Mouse (Mus musculus) bone marrow macrophage, adult 2 months (primary cell): ENCODE measurements around the gene Sipa1l3. TPM values are rescaled to one million over a fixed set of nuclear protein-coding genes. Genes with fewer than 3 reads are reported as not detected.

Experiments
- H3K27ac ChIP-seq: 2 replicates; pipeline ENCODE4 v1.5.1; 2012; ENCODE audit warnings: low read depth, low read length; ENCODE audit not compliant: insufficient read depth
- H3K4me1 ChIP-seq: 2 replicates; pipeline ENCODE4 v1.6.1; 2012; ENCODE audit warnings: low read length; ENCODE audit not compliant: control insufficient read depth, insufficient read depth
- H3K4me3 ChIP-seq: 2 replicates; pipeline ENCODE4 v1.5.1; 2012; ENCODE audit warnings: mild to moderate bottlenecking, low read length, moderate library complexity; ENCODE audit not compliant: insufficient read depth
- CTCF ChIP-seq: IDR thresholded peaks from 2 replicates; pipeline ENCODE4 v1.5.1; 2012; ENCODE audit warnings: low read depth, mild to moderate bottlenecking, low read length, moderate library complexity
- POLR2A ChIP-seq: IDR thresholded peaks from 2 replicates; pipeline ENCODE4 v1.6.1; 2012; ENCODE audit warnings: mild to moderate bottlenecking, low read depth, low read length, borderline replicate concordance
- polyA plus RNA-seq: library from polyadenylated mRNA; stranded (reverse); fragments of >200 nt; gene quantifications from 2 replicates; pipeline ENCODE4 v1.2.4, GENCODE M21; 2012; ENCODE audit not compliant: missing spikeins, insufficient read depth, insufficient read length

The Sipa1l3 gene
- polyA plus RNA-seq, 1 experiment = 23.4 TPM

DNA sequence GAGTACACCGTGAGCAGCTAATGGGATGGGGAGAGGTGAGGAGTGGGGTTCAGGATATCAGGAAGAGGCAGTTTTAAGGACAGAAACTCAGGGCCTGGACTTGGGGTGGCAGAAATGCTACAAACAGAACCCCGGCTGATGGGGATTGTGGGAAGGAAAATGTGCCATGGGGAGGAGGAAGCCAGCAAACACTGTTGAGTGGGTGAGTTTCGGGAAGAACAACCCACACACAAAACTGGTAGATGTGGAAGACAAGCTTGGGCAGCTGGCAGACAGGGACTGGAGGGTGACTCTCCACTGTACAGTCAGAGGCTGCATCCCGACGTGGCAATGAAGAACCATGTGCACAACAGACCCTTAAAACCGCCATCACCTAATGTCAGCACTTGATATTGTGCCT is 69.6 kb downstream of the Sipa1l3 start:
- H3K4me3 ChIP-seq = no peak overlapping the region
- H3K4me1 ChIP-seq = peaks cover 2% of the 10 kb centered on the region; the same call in 1 of the 2 replicates
- no peak overlapping the region for H3K27ac ChIP-seq
- TF ChIP-seq CTCF (no peak), POLR2A (no peak)

DNA sequence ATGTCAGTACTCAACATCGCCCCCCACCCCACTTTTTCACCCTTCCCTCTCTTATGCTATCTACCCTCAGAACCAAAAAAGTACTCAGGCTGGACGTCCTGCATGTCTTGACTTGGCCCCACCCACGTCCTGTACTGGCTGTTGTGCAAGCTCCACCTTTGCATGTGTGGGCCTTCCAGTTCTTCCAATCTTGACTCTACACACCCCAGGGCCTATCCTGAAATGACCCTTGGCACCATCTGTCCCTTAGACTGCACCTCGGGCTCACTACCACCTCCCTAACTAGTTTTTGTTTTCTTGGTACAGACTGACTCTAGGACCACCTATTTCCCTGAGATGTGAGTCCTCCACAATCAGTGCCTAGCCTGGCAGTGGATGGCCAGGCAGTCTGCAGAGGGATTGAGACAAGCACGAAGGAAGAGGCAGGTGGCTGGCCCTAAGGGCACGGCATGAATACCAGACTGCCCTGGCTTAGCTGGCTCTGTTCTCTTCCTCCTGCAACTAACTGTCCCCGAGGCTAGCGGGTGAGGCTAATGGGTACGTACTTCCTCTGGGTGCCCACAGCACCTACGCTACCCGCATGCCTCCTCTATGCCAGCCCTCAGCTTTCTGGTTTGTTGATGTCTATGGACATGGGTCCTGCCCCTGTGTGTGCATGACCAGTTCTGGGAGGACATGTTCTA is 71.2 kb downstream of the Sipa1l3 start:
- TF ChIP-seq POLR2A (no peak), CTCF (no peak)

DNA sequence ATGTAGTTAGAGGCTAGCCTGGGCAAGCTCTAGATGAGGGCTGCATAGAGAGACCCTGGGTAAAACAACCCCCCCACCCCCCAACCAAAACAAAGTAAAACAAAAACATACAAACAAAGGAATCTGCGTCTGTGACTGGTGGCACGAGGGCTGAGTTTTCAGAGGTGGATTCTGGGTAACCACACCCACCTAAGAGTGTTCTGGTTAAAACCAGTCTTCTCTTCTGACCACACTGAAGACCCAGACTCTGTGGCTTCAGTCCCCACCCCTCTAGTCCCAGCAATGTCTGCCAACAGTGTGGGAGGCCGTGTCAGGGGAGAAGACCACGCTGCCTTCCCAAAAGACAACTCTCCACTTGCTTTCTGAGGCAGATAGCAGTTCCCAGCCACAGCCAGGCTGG is 72.3 kb downstream of the Sipa1l3 start:
- Histone ChIP-seq H3K4me1 (peaks cover 4% of the 10 kb centered on the region), H3K4me3 (no peak overlapping the region), H3K27ac (no peak overlapping the region)
- TF ChIP-seq CTCF = no peak
- TF ChIP-seq POLR2A = no peak

More for the DNA sequence above, 71.2 kb downstream of the Sipa1l3 start:
- H3K4me3 ChIP-seq = no peak overlapping the region
- H3K4me1 ChIP-seq = peaks cover 2% of the 10 kb centered on the region; the same call in 1 of the 2 replicates
- H3K27ac ChIP-seq = no peak overlapping the region

DNA sequence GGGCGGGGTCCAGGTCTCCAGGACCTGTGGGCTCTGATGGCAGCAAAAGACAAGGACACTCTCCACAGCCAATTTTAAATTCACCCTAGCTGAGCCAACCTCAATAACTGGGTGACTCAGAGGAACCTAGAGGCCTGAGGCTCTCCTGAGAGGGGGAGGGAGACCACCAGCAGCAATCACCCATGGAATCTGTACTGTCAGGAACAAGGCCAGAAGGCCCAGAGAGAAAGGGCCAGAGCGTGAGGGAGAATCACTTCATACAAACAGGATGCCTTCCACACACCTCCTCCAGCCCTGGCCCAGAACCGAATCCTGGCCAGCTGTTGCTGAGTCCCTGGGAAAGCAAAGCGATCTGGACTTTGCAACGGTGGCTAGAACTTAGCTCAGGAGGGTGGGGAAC is 73.9 kb downstream of the Sipa1l3 start:
- H3K4me1 ChIP-seq = peaks cover 4% of the 10 kb centered on the region
- no peak for TF ChIP-seq POLR2A
- TF ChIP-seq CTCF = no peak
- H3K27ac ChIP-seq = no peak overlapping the region
- H3K4me3 ChIP-seq = no peak overlapping the region

DNA sequence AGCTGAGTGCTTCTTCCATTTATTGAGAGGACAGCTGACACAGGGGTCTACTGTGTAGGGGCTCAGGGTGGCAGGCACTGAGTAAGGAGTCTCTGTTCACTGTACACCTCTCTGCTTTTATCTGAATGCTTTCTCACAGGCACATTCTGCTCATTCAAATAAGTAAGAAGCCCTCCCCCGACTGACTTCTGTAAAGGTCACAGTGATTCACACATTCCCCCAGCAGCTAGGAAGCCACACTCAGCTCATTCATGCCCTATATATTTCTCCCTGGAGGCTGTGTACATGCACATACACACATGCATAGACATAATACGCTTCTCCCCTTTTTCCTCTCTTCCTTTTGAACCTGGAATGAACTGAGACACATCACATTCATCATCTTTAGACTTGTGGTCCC is 74.4 kb downstream of the Sipa1l3 start:
- Histone ChIP-seq H3K4me3 (no peak overlapping the region), H3K27ac (no peak overlapping the region), H3K4me1 (peaks cover 4% of the 10 kb centered on the region)
- no peak for TF ChIP-seq CTCF
- no peak for TF ChIP-seq POLR2A

DNA sequence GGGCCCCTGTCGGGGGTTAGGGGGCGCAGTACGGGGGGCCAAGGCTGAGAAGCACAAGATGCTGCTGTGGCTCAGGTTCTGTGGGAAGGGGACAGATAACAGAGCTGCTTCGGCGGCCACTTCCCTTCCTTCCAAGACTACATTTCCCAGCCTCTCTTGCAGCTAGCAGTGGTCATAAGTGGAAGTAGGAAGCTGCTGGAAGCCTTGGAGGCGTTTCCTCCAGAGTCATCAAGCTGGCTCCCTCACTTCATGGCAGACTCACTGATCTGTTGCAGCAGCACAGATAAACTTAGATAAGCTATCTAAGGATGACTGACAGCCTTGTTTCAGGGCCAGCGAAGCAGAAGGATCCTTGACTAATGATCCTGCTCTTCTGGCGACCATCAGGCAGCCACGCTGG is 76.6 kb downstream of the Sipa1l3 start:
- no peak overlapping the region for H3K27ac ChIP-seq
- no peak overlapping the region for H3K4me3 ChIP-seq
- no peak for TF ChIP-seq POLR2A
- TF ChIP-seq CTCF = no peak
- peaks cover 2% of the 10 kb centered on the region; the same call in 1 of the 2 replicates for H3K4me1 ChIP-seq

DNA sequence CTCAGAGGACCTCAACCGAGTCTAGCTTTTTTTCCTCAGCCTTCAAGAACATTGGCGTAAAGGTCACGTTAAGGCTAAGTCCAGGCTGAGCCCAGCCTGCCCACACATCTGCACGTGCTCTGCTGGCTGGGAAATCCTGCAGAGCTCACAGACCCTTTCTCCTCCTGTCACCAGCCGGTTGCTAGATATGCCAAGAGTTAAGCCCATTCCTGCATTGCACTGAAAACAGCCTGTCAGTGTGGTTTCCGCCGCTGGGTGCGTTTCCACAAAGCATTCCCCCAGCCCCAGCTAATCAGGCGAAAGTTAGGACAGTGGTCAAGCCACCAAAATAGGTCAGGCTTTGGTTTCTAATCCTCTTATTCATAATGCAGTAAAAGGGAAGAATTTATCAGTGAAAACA is 77.3 kb downstream of the Sipa1l3 start:
- Histone ChIP-seq H3K4me1 (peaks cover 2% of the 10 kb centered on the region; the same call in 1 of the 2 replicates), H3K27ac (no peak overlapping the region), H3K4me3 (no peak overlapping the region)
- no peak for TF ChIP-seq POLR2A
- TF ChIP-seq CTCF = no peak

DNA sequence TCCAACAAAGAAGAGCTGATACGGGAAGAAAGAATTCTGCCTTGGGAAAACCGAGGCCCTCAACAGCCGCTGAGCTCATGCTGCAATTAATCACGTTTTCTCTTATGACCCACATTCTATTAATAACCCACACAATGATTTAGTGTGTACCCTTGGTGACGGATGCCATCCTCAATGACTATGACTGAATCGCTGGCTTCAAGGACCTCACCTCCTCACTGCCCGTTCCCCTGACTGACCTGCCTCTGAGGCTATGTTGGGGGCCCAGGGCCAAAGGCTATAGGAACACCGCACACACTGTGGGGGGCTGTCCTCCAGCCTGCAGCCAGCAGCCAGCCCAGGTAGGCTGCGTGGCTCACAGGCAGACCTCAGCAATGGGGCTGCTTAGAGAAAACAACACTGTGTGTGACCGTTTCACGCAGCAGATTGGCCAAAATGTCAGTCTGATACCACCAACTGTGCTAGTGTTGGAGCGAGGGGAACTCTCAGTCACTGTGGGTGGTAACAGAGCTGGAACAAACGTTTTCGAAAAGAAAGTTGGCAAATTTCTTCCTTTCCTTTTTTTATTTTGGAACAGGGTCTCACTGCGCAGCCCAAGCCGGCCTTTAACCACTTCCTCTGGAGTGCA is 79.7 kb downstream of the Sipa1l3 start:
- no peak overlapping the region for H3K4me3 ChIP-seq
- no peak for TF ChIP-seq CTCF
- TF ChIP-seq POLR2A = no peak
- H3K4me1 ChIP-seq = peaks cover 2% of the 10 kb centered on the region; the same call in 1 of the 2 replicates
- H3K27ac ChIP-seq = no peak overlapping the region

DNA sequence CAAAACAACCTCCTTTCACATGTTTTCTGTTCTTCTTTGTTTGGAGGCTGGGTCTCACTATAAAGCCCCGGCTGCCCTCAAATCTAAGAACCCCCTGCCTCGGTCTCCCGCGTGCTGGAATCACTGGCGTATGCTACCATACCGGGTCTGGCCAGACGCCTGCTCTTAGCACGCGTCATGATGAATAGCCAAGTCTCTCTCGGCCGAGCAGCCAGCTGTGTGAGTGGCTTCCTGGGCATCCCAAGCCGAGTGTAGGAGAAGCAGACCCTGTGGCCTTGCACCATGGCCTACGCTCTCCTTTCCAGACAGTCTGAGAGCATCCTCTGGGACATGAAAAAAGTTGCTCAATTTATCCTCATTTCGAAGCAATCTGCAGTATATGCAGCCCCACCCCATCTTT is 80.2 kb downstream of the Sipa1l3 start:
- no peak for TF ChIP-seq CTCF
- TF ChIP-seq POLR2A = no peak
- Histone ChIP-seq H3K27ac (no peak overlapping the region), H3K4me3 (no peak overlapping the region), H3K4me1 (peaks cover 2% of the 10 kb centered on the region; the same call in 1 of the 2 replicates)

DNA sequence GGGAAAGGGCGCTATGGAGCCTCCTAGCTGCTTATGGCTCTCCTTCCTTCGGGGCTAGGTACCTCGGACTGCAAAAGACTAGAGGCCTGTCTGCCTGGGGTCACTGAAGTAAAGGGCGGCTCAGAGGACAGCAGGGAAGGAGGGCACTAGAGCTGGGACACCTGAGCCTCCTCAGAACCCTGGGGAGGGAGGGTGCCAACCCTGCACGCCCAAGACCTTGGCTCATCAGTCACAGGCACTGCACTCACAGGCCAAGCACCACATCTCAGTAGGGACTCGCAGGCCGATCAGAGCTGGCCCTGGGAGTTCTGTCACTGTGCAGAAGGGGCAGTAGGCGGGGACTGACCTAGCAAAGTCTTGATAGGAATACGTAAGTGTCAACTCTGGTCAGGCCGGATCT is 81.4 kb downstream of the Sipa1l3 start:
- Histone ChIP-seq H3K4me1 (peaks cover 2% of the 10 kb centered on the region; the same call in 1 of the 2 replicates), H3K4me3 (no peak overlapping the region), H3K27ac (no peak overlapping the region)
- no peak for TF ChIP-seq CTCF
- no peak for TF ChIP-seq POLR2A

DNA sequence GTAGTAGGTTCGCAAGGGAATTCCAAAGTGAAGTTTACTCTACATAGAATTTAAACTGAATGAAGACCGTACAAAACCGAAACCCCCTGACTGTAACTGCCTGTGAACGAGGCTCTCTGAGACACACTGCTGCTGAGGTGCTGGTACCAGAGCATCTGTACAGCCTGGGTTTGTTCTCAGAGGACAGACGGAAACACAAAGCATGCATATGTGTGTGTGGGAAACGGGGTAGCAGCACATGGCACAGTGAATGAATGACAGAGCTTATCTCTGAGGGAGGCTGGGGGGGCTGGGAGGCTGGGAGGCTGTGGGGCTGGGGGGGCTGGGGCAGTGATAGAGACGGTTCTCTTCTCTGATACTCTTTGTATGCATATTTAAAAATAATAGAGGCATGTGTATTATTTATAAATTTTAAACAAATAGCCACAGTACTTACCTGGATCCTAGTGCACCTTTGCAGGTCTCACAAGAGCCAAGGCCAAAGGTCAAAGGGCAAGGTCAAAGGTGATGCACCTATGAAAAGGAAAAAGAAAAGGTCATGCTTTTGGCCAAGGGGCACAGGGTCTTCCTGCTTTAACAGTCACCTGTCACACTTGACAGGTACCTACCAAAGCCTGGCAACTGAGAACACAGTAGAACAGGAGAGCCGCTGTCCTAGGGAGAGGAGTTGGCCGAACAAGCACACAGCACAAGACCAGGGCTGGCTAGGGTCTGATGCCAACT is 84.0 kb downstream of the Sipa1l3 start:
- H3K4me3 ChIP-seq = no peak overlapping the region
- no peak for TF ChIP-seq POLR2A
- TF ChIP-seq CTCF = no peak
- no peak overlapping the region for H3K27ac ChIP-seq

More for the DNA sequence above, 84.0 kb downstream of the Sipa1l3 start:
- H3K4me1 ChIP-seq = peaks cover 3% of the 10 kb centered on the region
